Mouse (Mus musculus) bone marrow macrophage, adult 2 months (primary cell): Measurements from ENCODE around the gene Mgat4c.

ENCODE experiments used
- CTCF ChIP-seq: IDR thresholded peaks from 2 replicates; pipeline ENCODE4 v1.5.1; 2012; ENCODE audit warnings: low read depth, mild to moderate bottlenecking, low read length, moderate library complexity
- POLR2A ChIP-seq: IDR thresholded peaks from 2 replicates; pipeline ENCODE4 v1.6.1; 2012; ENCODE audit warnings: mild to moderate bottlenecking, low read depth, low read length, borderline replicate concordance

DNA sequence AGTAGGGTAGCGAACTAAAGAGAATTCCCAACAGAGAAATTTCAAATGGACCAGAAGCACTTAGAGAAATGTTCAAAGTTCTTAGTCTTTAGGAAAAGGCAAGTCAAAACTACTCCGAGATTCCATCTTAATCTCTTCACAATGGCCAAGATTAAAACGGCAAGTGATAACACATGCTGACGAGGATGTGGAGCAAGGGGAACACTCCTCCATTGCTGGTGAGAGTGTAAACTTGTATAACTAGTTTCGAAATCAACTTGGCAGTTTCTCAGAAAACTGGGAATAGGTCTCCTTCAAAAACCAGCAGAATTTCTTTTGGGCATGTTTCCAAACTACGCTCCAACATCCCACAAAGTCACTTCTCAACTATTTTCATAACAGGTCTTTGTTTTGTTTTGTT is 46.0 kb upstream of the Mgat4c start:
- TF ChIP-seq CTCF (no peak), POLR2A (no peak)
